Comparison of ENCODE assay signal across 8 mouse cellular contexts in the genomic region with DNA sequence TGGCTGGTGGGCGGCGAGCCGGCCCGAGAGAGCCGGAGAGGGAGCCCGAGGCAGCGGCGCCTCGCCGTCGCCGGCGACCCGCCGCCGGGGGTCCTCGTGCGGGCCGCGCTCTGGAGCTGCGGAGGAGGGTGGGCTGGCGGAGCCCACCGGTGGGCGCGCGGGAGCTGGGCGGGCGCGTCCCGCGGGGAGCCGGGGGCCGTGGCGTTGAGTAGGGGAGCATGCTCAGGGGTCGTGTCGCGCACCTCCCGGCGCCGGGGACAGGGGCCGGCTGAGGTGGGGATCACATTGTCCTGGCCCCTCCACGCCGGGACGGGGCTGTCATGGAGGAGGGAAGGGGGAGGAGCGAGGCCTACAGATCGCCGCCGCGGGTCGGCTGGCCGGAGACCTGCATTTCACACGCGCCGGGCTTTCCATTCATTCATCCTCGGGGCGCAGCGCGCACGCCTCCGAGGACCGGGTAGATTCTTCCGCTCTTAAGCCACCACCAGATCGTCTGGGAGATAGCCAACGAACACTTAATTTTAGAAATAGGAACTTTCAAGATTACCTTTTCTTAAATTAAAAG. TPM values are rescaled to one million over a fixed set of nuclear protein-coding genes. Genes with fewer than 3 reads are reported as not detected.
A peak's percentile ranks its signal among the peaks of the same experiment; 100 is the strongest.
DNase-seq lines count a peak whose midpoint lies in the region; ATAC-seq lines count a peak whose summit lies in the region.

No protein-coding gene starts in this region.

- peak; percentile 29 to 48; a peak in 3 of 4 replicates for ATAC-seq in hematopoietic stem cell, adult 5-6 weeks (replicated peaks in 1 of 2; ENCODE audit: insufficient read depth in 1 of 2, low FRiP score in 2 of 2, low TSS enrichment in 1 of 2, low read depth in 1 of 2, poor library complexity in 2 of 2, severe bottlenecking in 2 of 2)

- peak; percentile 71 for DNase-seq in MN1 (ENCODE audit: low spot score)
- peak; percentile 60 for DNase-seq in cerebellum, adult 8-10 months
- peak; percentile 63 for DNase-seq in forelimb bud, embryonic 11.5 days (ENCODE audit: low read depth, low spot score)
- peak; percentile 30 to 35 for DNase-seq in layer of hippocampus, postnatal 25 days (ENCODE audit: extremely low spot score in 1 of 2, low spot score in 1 of 2)
- DNase-seq in lung, postnatal 25 days (ENCODE audit: low spot score) = peak; percentile 76
- DNase-seq in retina, embryonic 14.5 days (ENCODE audit: low spot score) = peak; percentile 83
- peak; percentile 52 to 72 for DNase-seq in thymus, postnatal 36 days

RNA-seq across cellular contexts. Expression of a gene that starts 1.8 kb away (rescaled TPM):
- 161 and 198 TPM in 2 replicates for total RNA-seq in hematopoietic stem cell, adult 5-6 weeks (2017)
- total RNA-seq in layer of hippocampus, postnatal 25 days (2021) = 100 to 1,000 TPM; 164 to 177 TPM

RNA-seq across cellular contexts. Expression of a gene that starts 38.4 kb away (rescaled TPM):
- total RNA-seq in hematopoietic stem cell, adult 5-6 weeks (2017) = 58.4 and 63.5 TPM in 2 replicates
- 10 to 100 TPM; 41.9 to 44.4 TPM for total RNA-seq in layer of hippocampus, postnatal 25 days (2021)

Comparison
In these comparisons a context has a peak if more than half of its experiments do, and no peak if none do; other contexts are left out.
1. Peak in every context shown above with its lines: DNase-seq and ATAC-seq.
2. DNase-seq: peak in every context shown above with its lines; median percentile 83 in retina, embryonic 14.5 days; 76 in lung, postnatal 25 days; 71 in MN1; 63 in forelimb bud, embryonic 11.5 days; 62 in thymus, postnatal 36 days; 60 in cerebellum, adult 8-10 months; 32 in layer of hippocampus, postnatal 25 days.